Mouse (Mus musculus) embryonic facial prominence, embryonic 12.5 days (tissue): ENCODE measurements around the gene Car14. TPM values are rescaled to one million over a fixed set of nuclear protein-coding genes. Genes with fewer than 3 reads are reported as not detected.

ENCODE experiments used
- polyA plus RNA-seq: library from polyadenylated mRNA; unstranded; fragments of >200 nt; fragmentation: Nextera tagmentation; extraction: Ambion mirVana; gene quantifications from 2 replicates; pipeline ENCODE4 v1.2.1, GENCODE M21; 2016

Gene Car14
- polyA plus RNA-seq, 1 experiment from 2014 or later = 36.4 TPM

Other genes starting within 250 kb of the Car14 start
- gene Mcl1, start 245.9 kb downstream of the Car14 start, polyA plus RNA-seq = 69.8 and 74.0 TPM in 2 replicates
- 1.5 and 1.6 TPM in 2 replicates for gene Adamtsl4, start 216.8 kb downstream of the Car14 start, polyA plus RNA-seq
- 6.4 and 8.0 TPM in 2 replicates for gene Ecm1, start 165.1 kb downstream of the Car14 start, polyA plus RNA-seq
- gene Tars2, start 144.5 kb downstream of the Car14 start, polyA plus RNA-seq = 49.6 and 52.2 TPM in 2 replicates
- 27.3 and 28.3 TPM in 2 replicates for gene Rprd2, start 85.8 kb downstream of the Car14 start, polyA plus RNA-seq
- gene Prpf3, start 48.8 kb downstream of the Car14 start, polyA plus RNA-seq = 66.7 and 68.2 TPM in 2 replicates
- gene Mrps21, start 33.2 kb downstream of the Car14 start, polyA plus RNA-seq = 332 and 346 TPM in 2 replicates
- 5.9 and 6.2 TPM in 2 replicates for gene Ciart, start 22.4 kb downstream of the Car14 start, polyA plus RNA-seq
- 14.3 and 14.4 TPM in 2 replicates for gene BC028528, start 12.7 kb downstream of the Car14 start, polyA plus RNA-seq
- 27.5 and 31.3 TPM in 2 replicates for gene Aph1a, start 10.7 kb downstream of the Car14 start, polyA plus RNA-seq
- gene Anp32e, start 24.6 kb upstream of the Car14 start, polyA plus RNA-seq = 241 and 287 TPM in 2 replicates
- 71.9 and 85.9 TPM in 2 replicates for gene Plekho1, start 91.3 kb upstream of the Car14 start, polyA plus RNA-seq
- gene Vps45, start 153.8 kb upstream of the Car14 start, polyA plus RNA-seq = 43.3 and 43.6 TPM in 2 replicates
- 20.2 and 20.6 TPM in 2 replicates for gene Otud7b, start 199.8 kb upstream of the Car14 start, polyA plus RNA-seq